Mouse (Mus musculus): ENCODE data around the gene Rpl39.
"Not testable (repeated sequence)": the region's sequence is repeated elsewhere in the genome, so short reads cannot be mapped to it uniquely, and the experiment has no call there.

Gene Rpl39

DNA sequence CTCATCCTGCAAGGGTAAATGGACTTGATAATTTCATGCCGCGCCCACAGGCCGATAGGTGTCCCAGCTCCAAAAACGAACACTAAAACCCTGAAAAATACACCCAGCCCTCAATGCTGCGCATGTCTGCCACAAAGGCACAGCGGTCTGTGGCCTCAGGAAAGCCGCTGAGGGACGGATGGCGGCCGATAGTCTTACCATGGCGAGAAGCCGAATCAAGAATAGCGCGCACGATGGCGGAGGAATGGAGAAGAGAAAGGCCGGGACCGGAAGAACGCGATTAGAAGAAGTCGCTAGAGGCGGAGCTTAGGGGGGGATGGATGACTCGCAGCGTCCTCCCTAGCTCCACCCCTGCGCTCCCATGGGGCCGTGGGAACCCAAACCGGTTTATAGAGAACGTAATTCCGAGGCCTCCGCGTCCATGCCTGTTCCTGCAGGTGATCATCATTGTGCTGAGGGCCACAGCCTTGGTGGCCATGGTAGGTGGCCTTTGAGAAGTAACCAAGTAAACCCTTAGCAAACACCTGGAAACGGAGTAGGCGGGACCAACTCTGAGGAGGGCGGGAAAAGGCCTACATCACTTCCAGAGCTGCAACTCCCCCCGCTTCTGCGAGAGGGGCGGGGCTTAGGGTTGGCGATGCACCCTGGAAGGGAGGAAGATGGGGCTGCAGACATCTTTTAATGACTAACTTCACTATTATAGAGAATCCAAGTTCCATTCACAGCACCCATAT, at the start of gene Rpl39:
Rpl39 (minus strand) TSS at position 476 of the 734 bp plus-strand sequence.
- peak; percentile 89 for DNase-seq

DNA sequence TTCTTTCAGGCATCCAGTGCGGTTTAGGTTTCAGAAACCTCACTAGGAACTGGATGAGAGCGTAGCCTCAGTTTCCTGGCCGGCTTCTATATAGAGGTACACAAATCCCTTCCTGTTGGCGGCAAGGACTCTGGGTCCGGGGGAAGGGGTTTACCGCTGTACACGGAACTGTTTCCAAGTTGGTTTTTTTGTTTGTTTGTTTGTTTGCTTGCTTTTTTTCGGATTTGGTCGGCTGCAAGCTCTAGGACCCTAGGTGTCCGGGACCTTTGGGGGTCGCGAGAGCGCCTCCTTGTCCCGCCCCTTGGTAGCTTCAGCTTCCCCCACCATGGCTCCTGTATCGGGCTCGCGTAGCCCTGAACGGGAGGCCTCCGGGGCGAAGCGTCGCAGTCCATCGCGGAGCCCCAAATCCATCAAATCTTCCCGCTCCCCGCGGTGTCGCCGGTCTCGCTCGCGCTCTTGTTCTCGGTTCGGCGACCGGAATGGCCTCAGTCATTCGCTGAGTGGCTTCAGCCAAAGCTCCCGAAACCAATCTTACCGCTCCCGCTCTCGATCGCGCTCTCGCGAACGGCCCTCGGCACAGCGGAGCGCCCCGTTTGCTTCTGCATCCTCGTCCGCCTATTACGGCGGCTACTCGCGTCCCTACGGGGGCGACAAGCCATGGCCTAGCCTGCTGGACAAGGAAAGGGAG, 41.6 kb upstream of the Rpl39 start, which contains the start of gene Nkap:
Nkap (plus strand) TSS at position 125 of the 688 bp plus-strand sequence.
- DNase-seq, result peak; percentile 77

DNA sequence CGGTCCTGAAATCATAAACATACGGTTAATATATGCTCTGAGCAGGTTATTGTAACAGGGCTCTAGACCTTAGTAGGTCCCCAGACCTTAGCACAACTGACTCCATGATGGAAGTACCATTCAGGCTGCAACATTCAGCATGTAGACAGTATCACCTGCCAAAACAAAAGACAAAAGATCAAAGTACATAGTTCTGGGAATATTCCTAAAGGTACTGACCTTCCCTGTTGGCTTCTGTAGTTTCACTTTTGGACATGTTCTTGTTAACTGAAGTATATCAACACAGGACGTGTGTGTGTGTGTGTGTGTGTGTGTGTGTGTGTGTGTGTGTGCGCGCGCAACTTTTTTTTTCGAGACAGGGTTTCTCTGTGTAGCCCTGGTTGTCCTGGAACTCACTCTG, 40.3 kb upstream of the Rpl39 start:
- DNase-seq, result no peak

GRCm38 (mm10) chrX:37120212-37120611, 35.0 kb upstream of the Rpl39 start:
- DNase-seq, result no peak

DNA sequence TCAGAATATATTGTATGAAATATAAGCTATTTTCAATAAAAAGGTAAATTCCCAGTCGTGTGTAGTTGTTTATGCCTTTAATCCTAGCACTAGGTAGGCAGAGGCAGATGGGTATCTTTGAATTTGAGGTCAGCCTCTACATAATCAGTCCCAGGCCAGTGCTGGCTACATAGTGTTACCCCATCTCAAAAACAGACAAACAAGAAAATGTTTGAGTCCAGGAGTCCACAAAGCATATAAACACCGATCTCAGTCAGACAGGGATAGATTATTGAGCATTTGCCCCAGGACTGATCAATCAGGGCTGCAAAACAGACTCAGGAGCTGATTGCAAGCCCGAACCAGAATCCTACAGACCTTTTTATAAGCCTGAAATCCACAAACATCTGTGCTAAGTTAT, 34.4 kb upstream of the Rpl39 start:
- no peak for DNase-seq

DNA sequence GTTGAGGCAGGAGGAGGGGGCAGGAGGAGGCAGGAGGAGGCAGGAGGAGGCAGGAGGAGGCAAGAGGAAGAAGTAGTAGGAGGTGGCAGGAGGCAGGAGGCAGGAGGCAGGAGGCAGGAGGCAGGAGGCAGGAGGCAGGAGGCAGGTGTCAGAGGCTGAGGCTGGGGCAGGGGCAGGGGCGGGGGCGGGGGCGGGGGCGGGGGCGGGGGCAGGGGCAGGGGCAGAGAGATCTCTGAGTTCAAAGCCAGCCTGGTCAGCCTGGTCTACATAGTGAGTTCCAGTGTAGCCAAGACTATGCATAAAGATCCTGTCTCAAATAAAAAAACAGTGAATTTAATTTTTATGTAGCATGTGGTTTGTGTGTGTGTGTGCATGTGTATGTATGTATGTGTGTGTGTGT, 31.9 kb upstream of the Rpl39 start:
- no peak for DNase-seq

DNA sequence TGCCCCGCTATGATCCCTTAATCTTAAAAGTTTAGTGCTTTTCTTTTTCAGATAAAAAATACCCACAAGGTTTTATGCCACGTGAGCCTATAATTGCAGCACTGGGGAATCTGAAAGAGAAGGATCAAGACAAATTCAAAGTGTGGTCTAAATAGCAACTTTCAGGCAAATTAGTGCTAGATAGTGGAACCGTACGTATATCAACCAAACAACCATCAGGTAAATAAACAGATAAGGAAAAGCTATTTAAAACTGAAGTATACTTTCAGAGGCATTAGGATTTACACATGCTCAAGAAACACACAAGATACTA, 25.6 kb upstream of the Rpl39 start:
- no peak for DNase-seq

DNA sequence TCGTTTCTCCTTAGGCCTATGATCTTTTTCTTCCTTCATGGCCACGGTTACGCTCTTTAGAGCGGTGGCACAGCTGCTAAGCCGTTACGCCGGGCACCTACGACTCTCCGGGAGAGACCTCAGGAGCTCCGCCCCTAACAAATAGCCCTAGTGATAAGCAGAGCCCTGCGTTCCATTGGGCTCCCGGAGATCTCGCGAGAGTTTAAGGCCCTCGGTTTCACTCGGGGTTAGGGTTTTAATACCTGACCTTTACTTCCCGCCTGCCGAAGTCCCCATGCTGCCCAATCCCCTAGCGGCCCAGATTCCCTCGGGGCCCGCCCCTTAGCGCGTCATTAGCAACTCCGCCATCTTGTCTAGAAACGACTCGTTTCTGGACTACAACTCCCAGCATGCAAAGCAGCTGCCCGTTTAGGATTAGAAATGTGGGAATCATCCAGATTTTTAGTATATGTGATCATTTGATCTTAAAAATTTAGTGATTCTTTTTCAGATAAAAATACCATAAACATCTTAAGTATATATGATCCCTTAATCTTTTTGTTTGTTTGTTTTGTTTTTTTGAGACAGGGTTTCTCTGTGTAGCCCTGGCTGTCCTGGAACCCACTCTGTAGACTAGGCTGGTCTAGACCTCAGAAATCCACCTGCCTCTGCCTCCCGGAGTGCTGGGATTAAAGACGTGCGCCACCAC, 25.1 kb upstream of the Rpl39 start, which contains the start of gene Upf3b:
Upf3b (minus strand) TSS at position 130 of the 688 bp plus-strand sequence.
- peak; percentile 89 for DNase-seq

DNA sequence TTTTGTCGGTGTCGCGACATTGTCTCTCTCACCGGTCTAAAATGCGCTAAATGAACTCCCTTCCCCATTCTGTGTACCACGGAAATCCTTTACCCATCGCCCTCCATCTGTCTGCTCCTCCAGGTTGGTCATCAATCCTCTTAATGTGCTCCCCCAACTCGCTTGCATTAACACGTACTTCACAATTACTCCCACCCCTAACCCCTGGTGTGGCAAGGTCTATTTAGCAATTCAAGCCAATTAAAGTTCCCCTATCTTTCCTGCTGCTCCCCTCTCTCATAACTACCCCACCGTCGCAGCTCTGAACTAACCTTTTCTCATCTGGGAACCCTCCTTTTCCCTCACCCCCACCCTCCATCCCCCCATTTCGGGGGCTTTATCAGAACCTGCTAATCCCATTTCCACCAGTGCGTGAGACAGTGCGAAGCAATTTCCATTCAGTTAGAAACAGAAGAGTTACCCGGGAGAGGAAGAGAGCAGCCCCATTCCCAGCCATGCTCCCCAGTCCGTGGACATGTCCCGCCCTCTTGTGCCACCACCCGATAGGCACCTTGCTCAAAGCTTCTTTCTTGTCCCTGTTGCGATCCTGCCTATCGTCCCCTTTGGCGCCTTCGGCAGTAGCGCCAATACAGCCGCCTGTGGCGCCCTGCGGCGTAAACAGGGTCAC, 24.5 kb upstream of the Rpl39 start:
- no peak for DNase-seq

- DNase-seq, result no peak
Measured at GRCm38 (mm10) chrX:37103826-37104225, 18.6 kb upstream of the Rpl39 start.

DNA sequence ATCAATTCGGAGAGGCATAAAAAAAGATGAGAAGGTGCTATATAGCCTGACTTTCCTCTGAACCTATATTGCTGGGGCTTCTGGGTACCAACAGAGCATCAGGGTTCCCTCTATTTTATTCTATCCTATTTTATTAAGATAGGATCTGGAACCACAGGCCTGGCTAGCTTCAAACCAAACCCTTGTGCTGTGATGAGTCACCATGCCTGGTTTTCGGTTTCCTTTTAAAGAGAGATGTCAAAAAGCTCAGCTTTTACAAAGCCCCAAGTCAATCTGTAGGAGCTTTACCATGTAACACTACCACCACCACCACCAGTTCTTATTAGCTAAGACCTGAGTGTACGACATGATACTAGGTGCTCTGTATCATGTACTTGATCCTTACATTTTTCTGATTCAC, 13.5 kb upstream of the Rpl39 start:
- DNase-seq, result no peak

- DNase-seq, result no peak
Measured at GRCm38 (mm10) chrX:37095106-37095768, 10.0 kb upstream of the Rpl39 start.

DNA sequence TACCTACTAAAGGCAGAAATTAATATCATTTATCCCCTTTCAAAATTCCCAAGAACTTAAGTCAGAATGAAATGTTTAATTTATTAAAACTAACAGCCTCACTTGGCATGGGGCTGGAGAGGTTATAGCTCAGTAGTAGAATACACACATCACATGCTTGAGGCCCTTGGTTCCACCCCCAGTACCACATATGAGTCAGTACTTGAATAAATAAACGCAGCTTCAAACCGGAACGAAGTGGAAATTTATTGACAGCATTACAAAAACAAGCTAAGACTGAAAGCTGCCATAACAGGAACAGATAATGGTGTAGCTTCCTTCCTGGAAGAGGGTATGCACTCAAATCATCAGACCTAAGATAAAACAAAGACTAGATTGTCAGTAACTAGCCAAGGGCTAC, 6.3 kb upstream of the Rpl39 start:
- no peak for DNase-seq

- DNase-seq, result no peak
Measured at GRCm38 (mm10) chrX:37088778-37089177, 3.6 kb upstream of the Rpl39 start.

DNA sequence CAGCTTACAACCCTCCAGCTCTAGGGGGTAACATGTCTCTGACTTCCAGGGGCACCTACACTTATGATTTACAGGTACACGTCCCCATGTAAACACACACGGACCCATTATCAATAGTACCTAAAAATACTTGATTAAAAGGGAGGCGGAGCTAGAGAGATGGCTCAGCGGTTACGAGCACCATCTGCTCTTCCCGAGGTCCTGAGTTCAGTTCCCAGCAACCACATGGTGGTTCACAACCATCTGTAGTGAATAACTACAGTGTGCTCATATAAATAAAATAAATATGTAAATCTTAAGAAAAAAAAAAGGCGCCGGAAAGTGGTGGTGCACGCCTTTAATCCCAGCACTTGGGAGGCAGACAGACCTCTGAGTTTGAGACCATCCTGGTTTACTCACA, 463 bp upstream of the Rpl39 start:
- DNase-seq, result no peak

DNA sequence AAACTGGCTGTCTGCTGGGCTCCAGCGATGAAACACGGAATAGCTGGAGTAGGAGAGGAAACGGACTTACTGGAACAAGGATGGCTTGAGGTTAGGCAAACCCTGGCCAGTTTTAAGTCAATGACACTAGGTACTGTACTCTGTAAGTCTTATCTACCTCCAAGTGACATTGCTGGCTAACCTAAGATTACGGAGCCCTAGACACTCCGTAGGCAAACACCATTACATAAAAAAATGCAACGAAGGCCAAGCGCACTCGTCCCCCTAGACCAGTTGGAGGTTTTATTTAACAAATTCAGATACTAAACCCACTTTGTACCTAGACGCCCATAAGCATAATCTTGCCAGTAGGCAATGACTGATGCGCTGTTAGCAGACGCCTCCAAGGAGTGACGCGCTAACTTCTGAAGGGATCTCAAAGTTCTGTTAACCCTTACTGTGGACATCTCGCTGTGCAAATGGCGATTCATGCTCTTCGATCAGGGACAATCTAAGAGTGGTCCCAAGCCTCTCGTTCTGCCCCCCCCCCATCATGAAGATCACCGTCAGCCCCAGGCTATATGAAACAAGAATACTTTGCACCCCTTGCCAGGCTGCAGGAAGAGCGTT, 780 bp downstream of the Rpl39 start:
- DNase-seq, result no peak

- no peak for DNase-seq
Measured at GRCm38 (mm10) chrX:37081194-37081593, 4.0 kb downstream of the Rpl39 start.

DNA sequence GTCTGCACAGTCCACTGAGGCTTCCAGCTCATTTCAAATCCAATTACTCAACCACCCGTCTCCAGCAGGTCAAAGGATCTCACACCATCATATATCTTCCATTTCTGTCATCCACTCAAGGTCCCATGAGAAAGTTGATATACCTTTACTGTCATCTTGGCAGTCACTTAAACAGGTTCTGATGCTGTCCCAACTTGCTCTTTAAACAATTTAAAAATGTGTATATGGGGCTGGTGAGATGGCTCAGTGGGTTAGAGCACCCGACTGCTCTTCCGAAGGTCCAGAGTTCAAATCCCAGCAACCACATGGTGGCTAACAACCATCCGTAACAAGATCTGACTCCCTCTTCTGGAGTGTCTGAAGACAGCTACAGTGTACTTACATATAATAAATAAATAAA, 4.9 kb downstream of the Rpl39 start:
- not testable (repeated sequence) for DNase-seq

- DNase-seq, result no peak
Measured at GRCm38 (mm10) chrX:37076651-37077050, 8.6 kb downstream of the Rpl39 start.

DNA sequence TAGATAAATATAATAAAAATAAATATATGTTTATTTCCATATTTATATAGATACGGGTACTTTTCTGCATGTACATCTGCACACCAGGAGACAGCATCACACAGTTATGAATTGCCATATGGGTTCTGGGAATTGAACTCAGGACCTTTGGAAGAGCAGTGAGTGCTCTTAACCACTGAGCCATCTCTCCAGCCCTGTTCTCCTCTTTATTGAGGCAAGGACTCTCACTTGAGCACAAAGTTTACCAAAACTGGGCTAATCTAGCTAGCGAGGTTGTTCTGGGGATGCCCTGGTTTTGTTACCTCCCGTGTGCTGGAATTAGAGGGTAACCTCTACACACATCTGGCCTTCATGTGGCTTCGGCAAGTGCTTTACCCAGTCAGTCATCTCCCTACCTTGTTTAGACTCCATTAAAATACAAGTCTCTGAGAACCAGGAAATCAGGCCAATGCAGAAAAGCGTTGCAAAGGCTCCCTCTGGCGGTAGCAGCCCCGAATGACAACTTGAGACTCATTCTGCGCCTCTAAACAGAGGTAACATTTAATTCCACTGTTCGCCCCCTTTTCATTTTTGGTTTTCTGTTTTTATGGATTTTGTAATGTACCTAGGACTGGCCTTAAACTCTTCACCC, 10.8 kb downstream of the Rpl39 start:
- peak; percentile 54 for DNase-seq

GRCm38 (mm10) chrX:37068766-37069165, 16.4 kb downstream of the Rpl39 start:
- DNase-seq, result no peak

- DNase-seq, result no peak
Measured at GRCm38 (mm10) chrX:37067299-37067698, 17.9 kb downstream of the Rpl39 start.

Measured in thymus, postnatal 25 days (tissue).